Mouse (Mus musculus) kidney, adult 11 months (tissue): Measurements from ENCODE around the gene B2m.
"Not testable (repeated sequence)": the region's sequence is repeated elsewhere in the genome, so short reads cannot be mapped to it uniquely, and the experiment has no call there.

ENCODE experiments used
- DNase-seq: peaks from one replicate; pipeline ENCODE4 v3.0.0; 2022

B2m gene

DNA sequence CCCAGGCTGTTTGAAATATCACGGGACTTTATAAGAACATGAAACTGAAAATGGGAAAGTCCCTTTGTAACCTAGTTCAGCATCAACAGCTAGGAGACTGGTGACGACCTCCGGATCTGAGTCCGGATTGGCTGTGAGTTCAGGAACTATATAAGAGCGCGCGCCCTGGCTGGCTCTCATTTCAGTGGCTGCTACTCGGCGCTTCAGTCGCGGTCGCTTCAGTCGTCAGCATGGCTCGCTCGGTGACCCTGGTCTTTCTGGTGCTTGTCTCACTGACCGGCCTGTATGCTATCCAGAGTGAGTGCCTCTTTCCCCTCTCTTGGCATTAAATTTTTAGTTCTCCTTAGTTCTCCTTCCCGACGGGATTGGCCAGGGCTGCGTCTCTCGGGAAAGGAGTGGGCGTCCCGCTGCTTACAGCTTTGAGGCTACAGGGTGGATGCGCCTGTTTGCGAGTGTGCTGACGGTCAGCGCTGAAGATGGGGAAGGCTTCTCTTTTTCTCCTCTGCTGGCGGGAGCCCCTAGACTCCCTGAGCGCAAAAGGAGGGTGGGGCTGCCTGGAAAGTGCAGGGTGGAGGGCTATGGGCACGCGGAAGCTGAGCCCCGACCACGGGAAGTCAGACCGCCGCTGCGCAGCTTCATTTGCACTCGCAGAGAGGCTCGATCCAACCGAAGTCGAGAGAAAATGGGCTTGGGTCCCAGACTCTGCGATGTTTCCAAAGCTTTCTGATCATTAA, at the start of gene B2m:
Gene B2m (plus strand): TSS at position 179 of the 734 bp plus-strand sequence.
- peak; percentile 96 for DNase-seq

- not testable (repeated sequence) for DNase-seq
Observed at GRCm38 (mm10) chr2:122097686-122098085, 49.8 kb upstream of the B2m start.

DNA sequence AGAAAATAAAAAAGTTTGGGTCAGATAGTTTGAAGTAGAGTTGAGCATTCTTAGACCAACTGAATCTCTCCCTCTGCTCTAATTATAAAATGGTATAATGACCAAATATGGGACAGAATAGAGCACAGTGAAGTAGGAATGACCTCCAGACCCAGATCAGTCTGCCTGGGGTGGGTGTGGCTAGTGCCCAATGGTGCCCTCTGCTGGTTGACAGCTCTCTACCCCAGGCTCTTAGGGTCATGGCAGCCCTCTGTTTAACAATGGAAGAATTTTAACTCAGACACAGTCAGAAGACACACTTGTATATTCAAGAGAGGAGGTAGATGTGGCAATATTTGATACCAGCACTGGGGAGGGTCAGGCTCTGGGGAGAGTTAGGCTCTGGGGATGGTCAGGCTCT, 45.4 kb upstream of the B2m start:
- peak; percentile 9 for DNase-seq

GRCm38 (mm10) chr2:122108101-122108500, 39.4 kb upstream of the B2m start:
- peak; percentile 80 for DNase-seq

- DNase-seq, result no peak
Observed at GRCm38 (mm10) chr2:122109714-122110113, 37.8 kb upstream of the B2m start.

DNA sequence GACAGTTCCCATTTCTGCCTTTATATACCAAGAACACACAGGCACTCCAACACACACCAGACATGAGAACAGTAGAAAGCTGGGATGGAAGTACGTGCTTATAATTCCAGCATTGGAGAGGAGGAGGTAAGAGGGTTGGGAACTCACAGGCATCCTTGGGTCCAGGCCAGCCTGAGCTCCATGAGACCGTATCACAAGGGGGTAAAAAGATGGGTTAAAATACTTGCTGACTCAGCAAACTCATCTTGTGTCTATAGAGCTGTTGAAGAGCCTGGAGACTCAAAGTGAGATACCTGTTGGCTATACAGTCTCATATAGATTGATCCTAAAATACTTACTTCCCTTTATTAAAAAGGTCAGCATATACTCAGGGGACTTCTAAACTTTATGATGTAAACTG, 30.6 kb upstream of the B2m start:
- DNase-seq, result no peak

DNA sequence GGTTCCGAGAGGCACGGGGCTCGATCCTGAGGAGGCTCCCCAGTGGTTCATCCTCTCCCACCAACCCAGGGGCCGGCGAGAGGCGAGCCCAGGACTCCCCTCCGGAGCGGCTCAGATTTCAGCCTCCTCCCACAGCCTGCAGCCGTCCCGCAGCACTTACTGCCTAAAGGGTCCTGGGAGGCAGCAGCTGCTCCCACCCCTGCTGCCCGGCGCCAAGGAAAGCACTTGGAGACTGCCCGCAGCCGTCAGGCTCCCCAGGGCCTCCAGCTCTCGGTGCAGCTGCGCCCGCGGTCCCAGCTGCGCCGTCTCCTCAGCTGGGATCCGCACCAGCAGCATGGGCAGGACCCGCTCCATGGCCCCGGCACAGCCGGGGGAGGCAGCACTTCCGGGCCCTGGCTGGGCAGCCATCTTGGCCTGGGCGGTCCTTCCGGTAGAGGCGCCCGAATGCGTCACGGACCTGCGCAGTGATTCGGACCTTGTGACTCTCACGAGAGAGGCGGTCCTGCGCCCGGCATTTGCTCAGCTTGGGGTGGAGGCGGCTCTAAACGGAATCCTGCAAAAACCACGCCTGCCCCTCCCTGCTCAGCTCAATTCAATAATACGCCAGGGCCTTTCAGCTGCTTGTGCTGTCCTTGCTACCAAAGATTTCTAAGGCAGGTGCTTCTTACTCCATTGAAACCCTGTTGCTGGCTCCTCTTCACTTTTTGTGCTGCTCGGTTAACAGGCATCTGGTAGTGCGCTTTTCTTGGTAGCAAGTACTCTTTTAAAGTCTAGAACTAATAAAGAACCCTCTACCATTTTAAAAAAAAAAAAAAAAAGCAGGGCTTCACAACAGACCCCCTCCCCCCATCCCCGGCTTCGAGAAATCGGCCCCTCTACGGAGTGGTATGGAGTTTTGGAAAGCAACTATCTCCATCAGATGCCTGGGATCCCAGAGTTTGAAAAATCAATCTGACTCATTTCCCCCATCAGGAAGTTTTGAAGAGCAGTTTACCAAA, 29.2 kb upstream of the B2m start, which contains the start of gene Spg11:
Gene Spg11 (minus strand): TSS at position 426 of the 998 bp plus-strand sequence.
- DNase-seq, result peak; percentile 98

GRCm38 (mm10) chr2:122125680-122126572, 21.6 kb upstream of the B2m start:
- DNase-seq, result no peak

- DNase-seq, result no peak
Observed at GRCm38 (mm10) chr2:122126765-122127347, 20.6 kb upstream of the B2m start.

- no peak for DNase-seq
Observed at GRCm38 (mm10) chr2:122127635-122128034, 19.9 kb upstream of the B2m start.

- no peak for DNase-seq
Observed at GRCm38 (mm10) chr2:122132078-122132477, 15.4 kb upstream of the B2m start.

DNA sequence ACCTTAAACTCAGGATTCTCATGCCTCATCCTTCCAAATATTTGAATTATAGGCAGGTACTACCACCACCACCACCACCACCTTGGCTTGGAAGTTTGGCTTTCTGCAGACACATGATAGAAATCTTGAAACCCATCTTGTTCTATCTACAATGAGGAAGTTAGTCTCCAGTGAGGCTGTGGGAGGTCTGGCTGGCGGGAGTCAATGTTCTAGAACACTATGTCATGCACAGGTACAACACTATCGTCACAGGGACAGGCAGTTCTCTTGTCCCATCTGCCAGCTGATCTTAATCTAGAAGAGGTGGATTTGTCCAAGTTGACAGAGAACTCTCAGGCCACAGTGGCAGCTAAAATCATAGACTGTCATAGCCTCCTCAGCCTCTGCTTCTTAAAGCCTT, 14.9 kb upstream of the B2m start:
- no peak for DNase-seq

- DNase-seq, result no peak
Observed at GRCm38 (mm10) chr2:122137839-122138465, 9.5 kb upstream of the B2m start.

- DNase-seq, result no peak
Observed at GRCm38 (mm10) chr2:122140815-122141214, 6.7 kb upstream of the B2m start.

DNA sequence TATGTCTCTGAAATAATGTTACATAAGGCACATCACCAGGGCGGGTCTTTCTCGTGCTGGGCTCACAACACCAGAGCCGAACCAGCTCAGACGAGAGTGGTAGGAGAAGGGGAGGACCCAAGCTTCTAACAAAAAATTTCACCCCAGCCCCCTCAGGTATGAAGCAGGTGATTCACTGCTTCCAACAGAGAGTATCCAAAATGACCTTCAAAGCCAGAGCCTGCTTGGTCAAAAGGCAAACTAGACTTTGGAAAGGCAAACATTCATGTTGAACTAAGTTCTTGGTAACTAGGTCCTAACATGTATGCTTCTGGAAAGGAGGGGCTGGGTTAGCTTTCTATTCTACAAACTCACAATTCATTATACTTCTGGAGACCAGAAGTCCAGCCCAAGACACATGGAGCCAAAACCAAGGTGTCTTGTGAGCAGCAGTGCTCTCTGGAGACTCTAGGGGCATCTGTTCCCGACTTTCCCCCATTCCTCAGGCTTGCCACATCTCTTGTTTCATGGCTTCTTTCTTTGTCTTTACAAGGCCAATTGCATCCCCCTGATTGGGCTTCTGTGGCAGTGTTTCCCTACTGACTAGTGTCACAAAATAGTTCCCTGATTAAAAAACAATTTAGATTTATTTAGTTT, 6.0 kb upstream of the B2m start:
- DNase-seq, result no peak

GRCm38 (mm10) chr2:122143111-122143510, 4.4 kb upstream of the B2m start:
- DNase-seq, result no peak

- no peak for DNase-seq
Observed at GRCm38 (mm10) chr2:122145756-122146155, 1.7 kb upstream of the B2m start.

GRCm38 (mm10) chr2:122146687-122147086, 799 bp upstream of the B2m start:
- peak; percentile 14 for DNase-seq

DNA sequence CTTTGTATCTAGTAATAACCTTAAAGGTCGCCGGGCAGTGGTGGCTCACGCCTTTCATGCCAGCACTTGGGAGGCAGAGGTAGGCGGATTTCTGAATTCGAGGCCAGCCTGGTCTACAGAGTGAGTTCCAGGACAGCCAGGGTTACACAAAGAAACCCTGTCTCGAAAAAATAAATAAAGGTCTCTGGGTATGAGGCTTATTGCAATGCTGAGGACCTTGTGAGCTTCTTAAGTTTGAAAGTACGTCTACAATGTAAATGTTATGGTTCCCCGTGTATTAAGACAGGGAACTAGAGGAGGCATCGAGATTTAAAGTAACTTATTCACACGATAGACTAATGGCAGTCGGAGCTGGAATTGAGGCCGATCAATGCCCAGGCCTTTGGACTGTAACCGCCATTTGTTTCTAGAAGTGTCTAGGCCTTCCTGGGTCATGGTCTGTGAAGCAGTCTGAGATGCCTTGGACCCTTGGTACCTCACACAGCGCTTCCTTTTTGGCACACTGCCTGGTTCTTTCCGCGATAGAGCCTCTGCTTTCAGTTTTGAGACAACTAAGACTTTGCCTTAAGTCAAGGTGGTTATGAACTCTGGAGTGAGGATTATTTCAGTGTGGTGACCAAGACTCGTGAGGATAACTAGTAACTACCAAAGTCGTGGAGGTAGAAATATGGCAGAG, 894 bp downstream of the B2m start:
- peak; percentile 81 for DNase-seq

DNA sequence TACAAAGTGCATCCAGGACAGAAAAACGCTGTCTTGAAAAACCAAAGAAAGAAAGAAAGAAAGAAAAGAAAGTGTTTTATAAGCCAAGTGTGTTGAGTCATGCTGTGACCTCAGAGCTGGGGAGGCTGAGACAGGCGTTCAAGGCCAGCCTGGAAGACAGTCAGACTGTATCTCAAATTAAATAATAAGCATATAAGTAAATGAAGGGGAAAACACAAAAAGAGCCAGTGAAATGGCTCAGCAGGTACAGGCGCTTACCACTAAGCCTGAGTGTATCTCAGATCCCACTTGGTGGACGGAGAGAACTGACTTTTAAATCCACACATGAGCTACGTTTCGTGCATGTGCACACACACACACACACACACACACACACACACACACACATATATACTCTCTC, 1.8 kb downstream of the B2m start:
- no peak for DNase-seq

- no peak for DNase-seq
Observed at GRCm38 (mm10) chr2:122149716-122150115, 2.2 kb downstream of the B2m start.
